Mouse (Mus musculus) testis, adult 2 months (tissue): ENCODE results near the gene Bcl2. TPM values are rescaled to one million over a fixed set of nuclear protein-coding genes. Genes with fewer than 3 reads are reported as not detected.

ENCODE experiments used
- H3K27ac ChIP-seq: fragments of 200-500 bp; 2 replicates; pipeline ENCODE4 v1.5.1; 2012; ENCODE audit warnings: low read depth, low read length; ENCODE audit not compliant: control insufficient read depth, insufficient read depth
- H3K27me3 ChIP-seq: fragments of 200-500 bp; 2 replicates; pipeline ENCODE4 v1.6.1; 2012; ENCODE audit warnings: mild to moderate bottlenecking, low read length, moderate library complexity; ENCODE audit not compliant: control insufficient read depth, insufficient read depth
- H3K36me3 ChIP-seq: fragments of 200-500 bp; 2 replicates; pipeline ENCODE4 v1.6.1; 2012; ENCODE audit warnings: mild to moderate bottlenecking, low read length; ENCODE audit not compliant: control insufficient read depth, insufficient read depth
- H3K4me1 ChIP-seq: fragments of 200-500 bp; 2 replicates; pipeline ENCODE4 v1.6.1; 2012; ENCODE audit warnings: low read length; ENCODE audit not compliant: control insufficient read depth, insufficient read depth
- H3K4me3 ChIP-seq: fragments of 200-500 bp; 2 replicates; pipeline ENCODE4 v1.5.1; 2012; ENCODE audit warnings: low read depth, mild to moderate bottlenecking, low read length, moderate library complexity, mixed read lengths; ENCODE audit not compliant: control insufficient read depth
- CTCF ChIP-seq: fragments of 200-500 bp; IDR thresholded peaks from 2 replicates; pipeline ENCODE4 v1.5.1; 2012; ENCODE audit warnings: low read depth, mild to moderate bottlenecking, inconsistent platforms, low read length, moderate library complexity; ENCODE audit not compliant: control insufficient read depth, insufficient read depth, insufficient replicate concordance
- POLR2A ChIP-seq: fragments of 200-500 bp; IDR thresholded peaks from 2 replicates; pipeline ENCODE4 v1.6.1; 2012; ENCODE audit warnings: low read depth, mild to moderate bottlenecking, inconsistent platforms, low read length, moderate library complexity; ENCODE audit not compliant: control insufficient read depth
- polyA plus RNA-seq: library from polyadenylated mRNA; depleted of rRNA; stranded (reverse); fragments of >200 nt; gene quantifications from 2 replicates; pipeline ENCODE4 v1.2.3, GENCODE M21; 2012

The Bcl2 gene
- polyA plus RNA-seq, 1 experiment = 0.11 TPM

- TF ChIP-seq POLR2A (no peak), CTCF (no peak)
- Histone ChIP-seq H3K4me3 (no peak overlapping the region), H3K27me3 (no peaks in the 10 kb centered on the region)
Measured at GRCm38 (mm10) chr1:106654254-106654653, 59.8 kb downstream of the Bcl2 start.

GRCm38 (mm10) chr1:106653441-106653860 lies 60.6 kb downstream of the Bcl2 start:
- Histone ChIP-seq H3K27ac (no peak overlapping the region), H3K27me3 (no peaks in the 10 kb centered on the region), H3K4me3 (no peak overlapping the region), H3K36me3 (no peaks in the 10 kb centered on the region), H3K4me1 (no peaks in the 10 kb centered on the region)
- TF ChIP-seq CTCF (no peak), POLR2A (no peak)

More at GRCm38 (mm10) chr1:106654254-106654653, 59.8 kb downstream of the Bcl2 start:
- no peaks in the 10 kb centered on the region for H3K4me1 ChIP-seq
- H3K36me3 ChIP-seq = no peaks in the 10 kb centered on the region
- H3K27ac ChIP-seq = no peak overlapping the region

GRCm38 (mm10) chr1:106651211-106651610 lies 62.9 kb downstream of the Bcl2 start:
- no peak overlapping the region for H3K4me3 ChIP-seq
- no peaks in the 10 kb centered on the region for H3K4me1 ChIP-seq
- no peaks in the 10 kb centered on the region for H3K27me3 ChIP-seq
- H3K27ac ChIP-seq = no peak overlapping the region
- no peaks in the 10 kb centered on the region for H3K36me3 ChIP-seq
- TF ChIP-seq POLR2A (no peak), CTCF (no peak)

- Histone ChIP-seq H3K36me3 (no peaks in the 10 kb centered on the region), H3K4me1 (no peaks in the 10 kb centered on the region), H3K27me3 (no peaks in the 10 kb centered on the region), H3K4me3 (no peak overlapping the region), H3K27ac (no peak overlapping the region)
- TF ChIP-seq CTCF = no peak
- no peak for TF ChIP-seq POLR2A
Measured at GRCm38 (mm10) chr1:106650427-106650826, 63.6 kb downstream of the Bcl2 start.

- TF ChIP-seq POLR2A = no peak
- no peak for TF ChIP-seq CTCF
- no peak overlapping the region for H3K27ac ChIP-seq
- no peaks in the 10 kb centered on the region for H3K4me1 ChIP-seq
- H3K27me3 ChIP-seq = no peaks in the 10 kb centered on the region
- H3K4me3 ChIP-seq = no peak overlapping the region
- no peaks in the 10 kb centered on the region for H3K36me3 ChIP-seq
Measured at GRCm38 (mm10) chr1:106647336-106647735, 66.7 kb downstream of the Bcl2 start.

GRCm38 (mm10) chr1:106644566-106644965 lies 69.5 kb downstream of the Bcl2 start:
- Histone ChIP-seq H3K27me3 (no peaks in the 10 kb centered on the region), H3K4me1 (no peaks in the 10 kb centered on the region), H3K36me3 (no peaks in the 10 kb centered on the region), H3K27ac (no peak overlapping the region), H3K4me3 (no peak overlapping the region)
- TF ChIP-seq CTCF (no peak), POLR2A (no peak)

GRCm38 (mm10) chr1:106643527-106643926 lies 70.5 kb downstream of the Bcl2 start:
- no peak for TF ChIP-seq CTCF
- no peak for TF ChIP-seq POLR2A

GRCm38 (mm10) chr1:106640577-106640976 lies 73.5 kb downstream of the Bcl2 start:
- Histone ChIP-seq H3K4me3 (no peak overlapping the region), H3K4me1 (no peaks in the 10 kb centered on the region), H3K36me3 (no peaks in the 10 kb centered on the region), H3K27me3 (no peaks in the 10 kb centered on the region), H3K27ac (no peak overlapping the region)
- TF ChIP-seq CTCF (no peak), POLR2A (no peak)

More at GRCm38 (mm10) chr1:106643527-106643926, 70.5 kb downstream of the Bcl2 start:
- no peaks in the 10 kb centered on the region for H3K36me3 ChIP-seq
- no peaks in the 10 kb centered on the region for H3K4me1 ChIP-seq
- no peak overlapping the region for H3K4me3 ChIP-seq
- H3K27ac ChIP-seq = no peak overlapping the region
- H3K27me3 ChIP-seq = no peaks in the 10 kb centered on the region
